Mouse (Mus musculus): ENCODE measurements at regions not wholly inside any gene's neighbourhood (a gene's known extent, or its start where the extent isn't known, plus 50 kb on each side); places are given as distances from the start of the nearest gene placed in this dataset.

- no peak for DNase-seq (ENCODE audit: low spot score in 2 of 2)
These were observed 74.8 kb upstream of the Ncam1 start for GRCm38 (mm10) chr9:49873550-49873949.

DNA sequence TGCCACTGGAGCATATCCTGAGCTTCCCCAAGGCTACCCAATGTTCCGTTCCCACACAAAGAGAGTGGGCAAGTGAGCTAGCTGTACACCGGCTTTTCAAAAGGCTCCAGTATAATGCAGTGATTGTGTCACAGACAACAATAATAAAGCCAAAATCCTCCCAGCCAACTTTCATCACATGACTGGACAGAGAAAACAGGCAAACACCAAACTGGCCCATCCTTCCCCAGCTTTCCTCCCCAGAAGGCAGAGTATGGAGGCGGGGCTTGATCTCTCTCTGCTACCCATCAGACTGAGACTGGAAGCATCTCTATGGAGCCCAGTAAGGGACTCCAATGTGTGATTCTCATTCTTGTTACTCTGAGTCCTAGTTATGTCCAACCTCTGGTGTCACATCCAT lies 52.8 kb upstream of the Ncam1 start:
- DNase-seq (ENCODE audit: low spot score in 2 of 2): no peak

GRCm38 (mm10) chr9:49849442-49849841 lies 50.7 kb upstream of the Ncam1 start:
- DNase-seq (ENCODE audit: low spot score in 2 of 2): no peak

DNA sequence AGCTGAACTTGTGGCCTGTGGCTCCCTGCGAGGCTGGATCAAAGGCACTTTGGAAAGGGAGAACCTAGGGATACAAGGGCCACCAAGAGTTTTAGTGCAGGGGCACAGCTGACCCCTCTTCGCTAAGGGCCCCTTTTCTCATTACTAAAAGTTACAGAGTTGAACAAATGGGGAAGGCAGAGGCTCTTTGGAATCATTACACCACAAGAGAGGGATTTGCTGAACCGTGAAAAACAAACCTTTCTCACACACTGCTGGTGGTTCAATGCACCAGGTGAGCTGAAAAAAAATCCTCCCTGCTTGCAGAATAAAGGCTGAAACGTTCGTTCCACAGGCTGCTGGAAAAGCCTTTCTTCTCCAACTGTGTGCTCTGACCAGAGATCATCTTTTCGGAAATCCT lies 50.2 kb upstream of the Ncam1 start:
- DNase-seq (ENCODE audit: low spot score in 2 of 2): no peak
